Mouse (Mus musculus): ENCODE measurements at regions not wholly inside any gene's neighbourhood (a gene's known extent, or its start where the extent isn't known, plus 50 kb on each side); places are given as distances from the start of the nearest gene placed in this dataset.

GRCm38 (mm10) chr15:56023862-56024484, 1453.5 kb downstream of the Slc22a22 start:
- TF ChIP-seq CTCF (conservative IDR thresholded peaks at IDR 0.05 in 1 of 2, IDR thresholded peaks at IDR 0.05 in 1 of 2; ENCODE audit: low read depth in 2 of 2, low read length in 2 of 2): no peak
- no peak for TF ChIP-seq RCOR1 (conservative IDR thresholded peaks at IDR 0.05; ENCODE audit: low read depth, low read length)

Data from CH12.LX (cell line).